ENCODE assay signal across 10 mouse cellular contexts in the genomic region with DNA sequence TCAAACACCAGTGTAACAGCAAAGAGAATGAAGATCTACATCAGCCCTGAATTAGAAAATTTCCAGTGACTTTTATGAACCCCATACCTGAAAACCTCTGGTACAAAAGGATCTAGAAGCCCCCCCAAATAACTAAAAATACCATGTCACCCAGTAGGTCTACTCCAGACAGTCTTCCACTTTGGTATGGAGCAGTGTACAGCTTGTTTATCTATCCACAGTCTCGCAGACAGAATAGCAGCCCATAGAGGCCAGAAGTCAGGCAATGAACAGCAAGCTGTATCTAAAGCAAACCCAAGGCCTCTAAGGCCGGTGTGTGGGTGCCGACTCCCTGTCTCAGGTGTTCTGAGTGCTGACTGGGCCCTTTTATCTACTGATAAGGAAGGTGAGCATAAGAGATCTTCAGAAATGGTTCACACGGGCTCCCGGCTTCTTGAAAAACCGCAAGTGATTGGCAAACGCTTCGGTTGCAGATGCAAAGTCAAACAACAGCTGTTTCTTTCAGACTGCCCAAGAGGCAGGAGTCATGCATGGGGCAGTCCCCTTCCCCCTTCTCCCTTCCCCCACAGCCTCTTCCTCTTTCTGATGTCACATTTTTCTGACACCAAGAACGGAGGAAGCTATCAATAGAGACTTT. TPM values are rescaled to one million over a fixed set of nuclear protein-coding genes. Genes with fewer than 3 reads are reported as not detected.
A peak's percentile ranks its signal among the peaks of the same experiment; 100 is the strongest.
DNase-seq lines count a peak whose midpoint lies in the region; ATAC-seq and TF ChIP-seq lines count a peak whose summit lies in the region.
"Had no signal": no experiment of that assay in that cellular context is flagged by ENCODE, and none has a peak within 500 bp of the region (broad histone marks: within the 10 kb centered on the region; RNA-seq: fewer than 3 reads in every experiment).

No protein-coding gene starts in this region.

- no peak overlapping the region for H3K9ac ChIP-seq in MEL (ENCODE audit: control insufficient read depth, low read depth, low read length, poor library complexity, severe bottlenecking)
- H3K9ac ChIP-seq in lung, embryonic 14.5 days: no peak overlapping the region
- H3K9ac ChIP-seq in forebrain, embryonic 16.5 days (replicated peaks; ENCODE audit: low read depth, low read length): no peak overlapping the region

- H3K4me3 ChIP-seq in MEL (ENCODE audit: control insufficient read depth in 1 of 2, insufficient read depth in 1 of 2, low read depth in 2 of 2, low read length in 2 of 2): peak overlapping the region; percentile 0 to 9; a peak in 1 of 4 replicates
- H3K4me3 ChIP-seq in lung, embryonic 14.5 days (ENCODE audit: low read depth, low read length): no peak overlapping the region
- no peak overlapping the region for H3K4me3 ChIP-seq in forebrain, embryonic 16.5 days (replicated peaks; ENCODE audit: low read length)
- H3K4me3 ChIP-seq in gastrocnemius, adult 2 months: no peak overlapping the region

- WGBS in lung, embryonic 14.5 days: 23% methylated on average over 9 of the region's 9 CpGs
- WGBS in forebrain, embryonic 16.5 days: 78% methylated on average over 9 of the region's 9 CpGs

- H3K9me3 ChIP-seq in MEL (replicated peaks; ENCODE audit: insufficient read depth, low read length): no peaks in the 10 kb centered on the region
- H3K9me3 ChIP-seq in lung, embryonic 14.5 days (ENCODE audit: low read depth, low read length): no peaks in the 10 kb centered on the region
- no peaks in the 10 kb centered on the region for H3K9me3 ChIP-seq in forebrain, embryonic 16.5 days (ENCODE audit: control insufficient read depth, low read length)

- no peak for TF ChIP-seq RAD21 in MEL (IDR thresholded peaks at IDR 0.05; ENCODE audit: low read depth, low read length)

- no peak for TF ChIP-seq CTCF in MEL (IDR thresholded peaks at IDR 0.05 in 2 of 3, conservative IDR thresholded peaks at IDR 0.05 in 1 of 3; ENCODE audit: control insufficient read depth in 1 of 3, insufficient read depth in 1 of 3, low read depth in 2 of 3, low read length in 3 of 3, poor library complexity in 1 of 3, severe bottlenecking in 1 of 3)
- no peak for TF ChIP-seq CTCF in lung, embryonic 14.5 days (IDR thresholded peaks at IDR 0.05; ENCODE audit: low read depth)
- no peak for TF ChIP-seq CTCF in gastrocnemius, adult 2 months (IDR thresholded peaks at IDR 0.05)

- TF ChIP-seq EP300 in MEL (IDR thresholded peaks at IDR 0.05; ENCODE audit: low read depth in 1 of 2, low read length in 2 of 2): peak; percentile 17 to 40; a peak in 2 of 4 replicates

- no peak overlapping the region for H3K27ac ChIP-seq in MEL (ENCODE audit: control insufficient read depth, low read depth, low read length)
- no peak overlapping the region for H3K27ac ChIP-seq in lung, embryonic 14.5 days (ENCODE audit: low read depth)
- no peak overlapping the region for H3K27ac ChIP-seq in forebrain, embryonic 16.5 days (ENCODE audit: low read length)
- no peak overlapping the region for H3K27ac ChIP-seq in gastrocnemius, adult 2 months

- H3K79me2 ChIP-seq in MEL (ENCODE audit: control insufficient read depth, insufficient read depth, low read length, poor library complexity): no peaks in the 10 kb centered on the region

- H3K4me2 ChIP-seq in lung, embryonic 14.5 days: no peak overlapping the region
- no peak overlapping the region for H3K4me2 ChIP-seq in forebrain, embryonic 16.5 days (ENCODE audit: low read length)

- H3K27me3 ChIP-seq in MEL (ENCODE audit: control insufficient read depth in 1 of 2, insufficient read depth in 2 of 2, low read length in 2 of 2): peaks cover 0 to 2% of the 10 kb centered on the region in 2 experiments; a peak in 2 of 4 replicates
- peaks cover 19% of the 10 kb centered on the region for H3K27me3 ChIP-seq in lung, embryonic 14.5 days (ENCODE audit: insufficient read depth, low read length)
- peaks cover 19% of the 10 kb centered on the region for H3K27me3 ChIP-seq in forebrain, embryonic 16.5 days (replicated peaks; ENCODE audit: control insufficient read depth, insufficient read depth, low read length)

- peak; percentile 89 for DNase-seq in A20 (ENCODE audit: low read depth, low spot score)
- DNase-seq in MEL (ENCODE audit: low read depth, low spot score): peak; percentile 54
- DNase-seq in lung, embryonic 14.5 days: peak; percentile 72
- DNase-seq in natural killer cell, adult 2 months (ENCODE audit: low spot score in 2 of 2): peak; percentile 25 to 75
- DNase-seq in layer of hippocampus, postnatal 10 days (ENCODE audit: low spot score in 2 of 2): no peak
- DNase-seq in gastrocnemius, adult 2 months: no peak
- DNase-seq in ovary, postnatal 10 days (ENCODE audit: low spot score): no peak
- DNase-seq: cerebellum, postnatal 14 days; kidney, postnatal 14 days had no signal

- ATAC-seq in lung, embryonic 14.5 days (ENCODE audit: insufficient read depth): no peak
- no peak for ATAC-seq in forebrain, embryonic 16.5 days

- no peak for TF ChIP-seq POLR2A in MEL (IDR thresholded peaks at IDR 0.05; ENCODE audit: control insufficient read depth in 1 of 2, insufficient read depth in 1 of 2, low read depth in 1 of 2, low read length in 2 of 2, poor library complexity in 1 of 2)

- peaks cover 0 to 19% of the 10 kb centered on the region in 2 experiments; a peak in 2 of 4 replicates for H3K36me3 ChIP-seq in MEL (ENCODE audit: control insufficient read depth in 1 of 2, insufficient read depth in 2 of 2, low read length in 2 of 2)
- no peaks in the 10 kb centered on the region for H3K36me3 ChIP-seq in lung, embryonic 14.5 days (ENCODE audit: insufficient read depth)
- no peaks in the 10 kb centered on the region for H3K36me3 ChIP-seq in forebrain, embryonic 16.5 days (ENCODE audit: control insufficient read depth, insufficient read depth)

- intact Hi-C loops in gastrocnemius, adult 2 months (cut with DNase I): no loop called here

- H3K4me1 ChIP-seq in MEL (ENCODE audit: control insufficient read depth in 1 of 2, insufficient read depth in 2 of 2, low read length in 2 of 2): peaks cover 11 to 13% of the 10 kb centered on the region in 2 experiments
- peaks cover 15% of the 10 kb centered on the region for H3K4me1 ChIP-seq in lung, embryonic 14.5 days (ENCODE audit: insufficient read depth)
- H3K4me1 ChIP-seq in forebrain, embryonic 16.5 days (replicated peaks; ENCODE audit: control insufficient read depth, insufficient read depth, low read length): no peaks in the 10 kb centered on the region

TF ChIP-seq in MEL, 35 proteins besides CTCF, POLR2A, EP300 and RAD21:
- peak; percentile 57; the same call in 1 of the 2 replicates for TF ChIP-seq MAZ (IDR thresholded peaks at IDR 0.05; ENCODE audit: low read depth, low read length)
- peak; percentile 86 for TF ChIP-seq ZKSCAN1 (IDR thresholded peaks at IDR 0.05; ENCODE audit: low read depth, low read length)
- no peak for TF ChIP-seq MYC (IDR thresholded peaks at IDR 0.05; ENCODE audit: low read depth, low read length)
- peak; percentile 63 for TF ChIP-seq TCF12 (IDR thresholded peaks at IDR 0.05; ENCODE audit: low read depth, low read length)
- TF ChIP-seq TAL1 (IDR thresholded peaks at IDR 0.05; ENCODE audit: low read length): 0 out of 2 replicates have a peak, but pooled peaks have one; percentile 5
- peak; percentile 44 for TF ChIP-seq GATA1 (IDR thresholded peaks at IDR 0.05; ENCODE audit: low read depth, low read length)
- peak; percentile 95 for TF ChIP-seq ETS1 (IDR thresholded peaks at IDR 0.05; ENCODE audit: low read depth, low read length)
- TF ChIP-seq CHD2 (IDR thresholded peaks at IDR 0.05; ENCODE audit: low read length): peak; percentile 77
- TF ChIP-seq MXI1 (IDR thresholded peaks at IDR 0.05; ENCODE audit: low read depth, low read length): no peak
- TF ChIP-seq SIN3A (IDR thresholded peaks at IDR 0.05; ENCODE audit: low read length): peak; percentile 44; the same call in 1 of the 2 replicates
- TF ChIP-seq USF1 (IDR thresholded peaks at IDR 0.05; ENCODE audit: low read depth, low read length): no peak
- TF ChIP-seq TBP (IDR thresholded peaks at IDR 0.05; ENCODE audit: low read depth, low read length): 0 out of 2 replicates have a peak, but pooled peaks have one; percentile 29
- no peak for TF ChIP-seq UBTF (IDR thresholded peaks at IDR 0.05; ENCODE audit: borderline replicate concordance, insufficient read depth, low read depth, low read length)
- TF ChIP-seq HCFC1 (IDR thresholded peaks at IDR 0.05; ENCODE audit: low read depth, low read length): no peak
TF ChIP-seq in MEL: peak in this region for 9.

RNA-seq across cellular contexts. Expression of a gene that starts 3.3 kb away (rescaled TPM):
- total RNA-seq in MEL (2012; rRNA removed): 0.92 and 1.9 TPM in 2 replicates
- 1 to 10 TPM in 1 of 2 experiments, not detected in 1; 7.0 TPM for polyA plus RNA-seq in MEL (2012; ENCODE audit: insufficient read depth in 1 of 2, insufficient read length in 2 of 2, low read depth in 1 of 2, low replicate concordance in 2 of 2, missing spikeins in 1 of 2)
- polyA plus RNA-seq in lung, embryonic 14.5 days (2014; fragmentation: Nextera tagmentation; extraction: Ambion mirVana): 9.0 and 9.7 TPM in 2 replicates
- polyA plus RNA-seq in forebrain, embryonic 16.5 days (2015; fragmentation: Nextera tagmentation; extraction: Ambion mirVana): 1.0 and 1.3 TPM in 2 replicates
- total RNA-seq in layer of hippocampus, postnatal 10 days (2021): 1 to 10 TPM; 6.1 to 6.2 TPM
- 1 to 10 TPM; 5.3 to 6.1 TPM for total RNA-seq in gastrocnemius, adult 2 months (2021)

Comparison
In these comparisons a context has a peak if more than half of its experiments do, and no peak if none do; other contexts are left out.
1. DNase-seq: peak in A20 (single experiment), MEL (single experiment), lung, embryonic 14.5 days (single experiment) and natural killer cell, adult 2 months (2 of 2); none in layer of hippocampus, postnatal 10 days (0 of 2), gastrocnemius, adult 2 months (single experiment) and ovary, postnatal 10 days (single experiment).
2. H3K4me3 ChIP-seq: peak in MEL (2 of 2); none in lung, embryonic 14.5 days (single experiment), forebrain, embryonic 16.5 days (single experiment) and gastrocnemius, adult 2 months (single experiment).